Mouse (Mus musculus) forebrain, embryonic 16.5 days (tissue): ENCODE results near the gene Fignl2. TPM values are rescaled to one million over a fixed set of nuclear protein-coding genes. Genes with fewer than 3 reads are reported as not detected.
A peak's percentile ranks its signal among the peaks of the same experiment; 100 is the strongest.

Source experiments
- ATAC-seq: fragments of 200-750 bp; cut with Nextera tagmentation; 2 replicates; pipeline ENCODE4 v1.8.0; 2017; ENCODE audit warnings: mild to moderate bottlenecking, moderate library complexity
- H3K27ac ChIP-seq: fragments of 300-500 bp; sonication (generic); 2 replicates; pipeline ENCODE4 v1.5.1; 2014; ENCODE audit warnings: low read length, control low read depth
- H3K27me3 ChIP-seq: fragments of 300-500 bp; sonication (generic); replicated peaks from 2 replicates; pipeline ENCODE4 v1.6.1; 2014; ENCODE audit warnings: low read length; ENCODE audit not compliant: control insufficient read depth, insufficient read depth
- H3K36me3 ChIP-seq: fragments of 300-500 bp; sonication (generic); 2 replicates; pipeline ENCODE4 v1.6.1; 2014; ENCODE audit not compliant: control insufficient read depth, insufficient read depth
- H3K4me1 ChIP-seq: fragments of 300-500 bp; sonication (generic); replicated peaks from 2 replicates; pipeline ENCODE4 v1.6.1; 2014; ENCODE audit warnings: low read length; ENCODE audit not compliant: control insufficient read depth, insufficient read depth
- H3K4me2 ChIP-seq: fragments of 300-500 bp; sonication (generic); 2 replicates; pipeline ENCODE4 v1.6.1; 2014; ENCODE audit warnings: mild to moderate bottlenecking, low read length, control low read depth
- H3K4me3 ChIP-seq: fragments of 300-500 bp; sonication (generic); replicated peaks from 2 replicates; pipeline ENCODE4 v1.5.1; 2014; ENCODE audit warnings: mild to moderate bottlenecking, low read length, control low read depth
- H3K9ac ChIP-seq: fragments of 300-500 bp; sonication (generic); replicated peaks from 2 replicates; pipeline ENCODE4 v1.6.1; 2014; ENCODE audit warnings: low read depth, low read length, control low read depth
- H3K9me3 ChIP-seq: fragments of 300-500 bp; sonication (generic); 2 replicates; pipeline ENCODE4 v1.6.1; 2016; ENCODE audit warnings: low read length; ENCODE audit not compliant: control insufficient read depth
- WGBS: fragments of 180-500 bp; shearing (Covaris S2); extraction: QIAGEN DNeasy Blood & Tissue Kit; methylation state at CpG from one replicate; pipeline ENCODE4 v1.1.7; 2014; 5-methylcytosine and 5-hydroxymethylcytosine counted together
- polyA plus RNA-seq: library from polyadenylated mRNA; unstranded; fragments of >200 nt; fragmentation: Nextera tagmentation; extraction: Ambion mirVana; gene quantifications from 2 replicates; pipeline ENCODE4 v1.2.1, GENCODE M21; 2015

Fignl2 gene
- polyA plus RNA-seq, 1 experiment from 2014 or later = not detected

GRCm38 (mm10) chr15:101094979-101095378 is 16.6 kb upstream of the Fignl2 start:
- Histone ChIP-seq H3K4me3 (no peak overlapping the region), H3K9me3 (no peaks in the 10 kb centered on the region), H3K36me3 (no peaks in the 10 kb centered on the region), H3K27me3 (no peaks in the 10 kb centered on the region), H3K27ac (no peak overlapping the region), H3K9ac (no peak overlapping the region), H3K4me2 (no peak overlapping the region), H3K4me1 (peaks cover 18% of the 10 kb centered on the region)
- ATAC-seq = no peak
- WGBS = 71% methylated on average over 9 of the region's 9 CpGs

DNA sequence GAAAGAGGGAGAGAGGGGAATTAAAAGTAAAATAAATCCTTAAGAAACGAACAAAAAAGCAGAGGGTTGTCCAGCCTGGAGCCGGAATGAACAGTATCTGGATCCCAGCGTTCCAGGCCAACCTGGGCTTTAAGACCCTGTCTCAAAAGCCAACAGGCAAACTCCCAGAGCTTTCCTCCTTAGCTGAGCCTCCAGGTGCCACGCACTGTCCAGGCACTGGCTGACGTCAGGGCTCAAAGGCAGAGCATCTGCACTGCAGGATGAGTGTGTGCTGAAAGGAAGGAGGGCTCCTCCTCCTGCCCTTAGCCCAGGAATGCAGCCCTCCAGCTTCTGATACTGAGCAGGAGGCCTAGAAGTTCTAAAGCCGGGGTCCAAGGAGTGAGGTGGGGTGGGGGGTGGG is 15.6 kb upstream of the Fignl2 start:
- Histone ChIP-seq H3K4me3 (no peak overlapping the region), H3K27ac (no peak overlapping the region), H3K4me1 (peaks cover 18% of the 10 kb centered on the region), H3K9me3 (no peaks in the 10 kb centered on the region), H3K4me2 (no peak overlapping the region), H3K27me3 (no peaks in the 10 kb centered on the region), H3K36me3 (no peaks in the 10 kb centered on the region), H3K9ac (no peak overlapping the region)
- WGBS = 47% methylated on average over 6 of the region's 6 CpGs
- no peak for ATAC-seq

- Histone ChIP-seq H3K4me1 (peaks cover 14% of the 10 kb centered on the region), H3K27me3 (no peaks in the 10 kb centered on the region), H3K4me2 (peak overlapping the region; percentile 39), H3K27ac (no peak overlapping the region), H3K9me3 (no peaks in the 10 kb centered on the region), H3K36me3 (no peaks in the 10 kb centered on the region), H3K9ac (0 out of 2 replicates have a peak overlapping the region, but pooled peaks have one; percentile 10), H3K4me3 (0 out of 2 replicates have a peak overlapping the region, but pooled peaks have one; percentile 6)
- 11% methylated on average over 25 of the region's 25 CpGs for WGBS
- peak; percentile 95 for ATAC-seq
Observed at GRCm38 (mm10) chr15:101092829-101093648, 14.7 kb upstream of the Fignl2 start.

DNA sequence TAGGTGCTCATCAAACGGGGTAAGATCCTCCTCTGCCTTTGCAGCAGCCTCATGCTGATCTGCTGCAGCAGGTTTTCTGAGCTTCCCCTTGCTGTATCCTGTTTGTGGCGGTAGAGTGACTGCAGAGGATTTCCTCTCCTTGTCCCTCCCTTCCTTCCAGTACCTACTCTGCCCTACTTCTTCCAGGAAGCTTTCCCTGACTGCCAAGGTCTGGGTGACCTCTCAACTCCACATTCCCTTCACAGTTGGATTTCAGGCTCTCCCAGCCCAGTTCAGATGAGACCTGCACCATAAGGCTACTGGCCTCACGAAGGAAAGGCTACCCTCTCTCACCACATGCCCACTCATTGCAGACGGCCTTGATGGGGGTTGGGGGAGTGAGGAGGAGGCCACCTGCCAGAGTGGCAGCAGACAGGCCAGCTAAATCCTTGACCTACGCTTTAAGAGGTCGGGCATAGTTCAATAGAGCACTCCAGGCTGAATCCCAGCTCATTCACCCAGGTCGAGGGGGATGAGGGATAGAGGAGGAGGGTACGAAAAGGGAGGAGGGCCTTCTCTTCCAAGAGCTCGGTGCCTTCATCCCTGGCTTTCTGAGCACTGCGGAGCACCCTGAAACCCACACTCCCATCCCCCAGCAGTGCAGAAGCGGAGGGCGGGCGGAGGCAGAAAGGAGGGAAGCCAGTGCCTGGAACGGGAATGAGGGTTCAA is 13.9 kb upstream of the Fignl2 start:
- no peaks in the 10 kb centered on the region for H3K27me3 ChIP-seq
- no peak overlapping the region for H3K4me2 ChIP-seq
- ATAC-seq = peak; percentile 49
- no peak overlapping the region for H3K4me3 ChIP-seq
- peaks cover 11% of the 10 kb centered on the region for H3K4me1 ChIP-seq
- WGBS = 35% methylated on average over 14 of the region's 14 CpGs
- H3K27ac ChIP-seq = no peak overlapping the region
- no peaks in the 10 kb centered on the region for H3K9me3 ChIP-seq
- H3K36me3 ChIP-seq = no peaks in the 10 kb centered on the region
- H3K9ac ChIP-seq = no peak overlapping the region

GRCm38 (mm10) chr15:101091551-101091950 is 13.2 kb upstream of the Fignl2 start:
- H3K27ac ChIP-seq = no peak overlapping the region
- peaks cover 11% of the 10 kb centered on the region for H3K4me1 ChIP-seq
- no peaks in the 10 kb centered on the region for H3K9me3 ChIP-seq
- WGBS = 95% methylated on average over 8 of the region's 8 CpGs
- H3K27me3 ChIP-seq = no peaks in the 10 kb centered on the region
- H3K4me2 ChIP-seq = no peak overlapping the region
- no peak overlapping the region for H3K4me3 ChIP-seq
- no peak for ATAC-seq
- H3K36me3 ChIP-seq = no peaks in the 10 kb centered on the region
- no peak overlapping the region for H3K9ac ChIP-seq

DNA sequence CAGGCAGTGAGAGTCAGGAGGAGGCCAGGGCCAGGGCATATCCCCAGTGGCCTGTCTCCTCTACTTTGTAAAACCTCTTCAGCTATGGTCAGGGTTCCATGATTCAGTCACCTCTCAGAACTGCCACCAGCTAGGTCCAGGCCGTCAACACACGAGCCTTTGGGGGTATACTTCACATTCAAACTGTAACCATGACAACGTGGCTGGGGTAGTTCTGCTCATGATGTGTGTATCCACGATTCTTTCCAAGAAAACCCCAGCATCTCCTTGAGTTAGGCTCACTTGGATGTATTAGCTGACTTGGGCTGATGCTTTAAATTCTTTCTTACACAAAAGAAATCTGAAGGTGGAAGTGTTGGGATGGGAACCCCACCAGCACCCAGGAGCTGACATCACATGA is 9.9 kb upstream of the Fignl2 start:
- Histone ChIP-seq H3K36me3 (no peaks in the 10 kb centered on the region), H3K9ac (no peak overlapping the region), H3K27me3 (no peaks in the 10 kb centered on the region), H3K9me3 (no peaks in the 10 kb centered on the region), H3K27ac (no peak overlapping the region), H3K4me2 (no peak overlapping the region), H3K4me3 (no peak overlapping the region), H3K4me1 (peaks cover 8% of the 10 kb centered on the region)
- no peak for ATAC-seq
- WGBS = 30% methylated on average over 4 of the region's 4 CpGs

- no peaks in the 10 kb centered on the region for H3K27me3 ChIP-seq
- H3K4me2 ChIP-seq = no peak overlapping the region
- H3K9ac ChIP-seq = no peak overlapping the region
- no peak overlapping the region for H3K27ac ChIP-seq
- H3K36me3 ChIP-seq = no peaks in the 10 kb centered on the region
- H3K4me3 ChIP-seq = no peak overlapping the region
- no peak for ATAC-seq
- H3K4me1 ChIP-seq = no peaks in the 10 kb centered on the region
- no peaks in the 10 kb centered on the region for H3K9me3 ChIP-seq
- WGBS = 71% methylated on average over 3 of the region's 3 CpGs
Observed at GRCm38 (mm10) chr15:101086956-101087355, 8.6 kb upstream of the Fignl2 start.

- H3K4me1 ChIP-seq = no peaks in the 10 kb centered on the region
- ATAC-seq = no peak
- no peak overlapping the region for H3K4me2 ChIP-seq
- H3K27ac ChIP-seq = no peak overlapping the region
- WGBS = 77% methylated on average over 9 of the region's 9 CpGs
- no peak overlapping the region for H3K4me3 ChIP-seq
- no peaks in the 10 kb centered on the region for H3K9me3 ChIP-seq
- no peaks in the 10 kb centered on the region for H3K36me3 ChIP-seq
- H3K9ac ChIP-seq = no peak overlapping the region
- H3K27me3 ChIP-seq = no peaks in the 10 kb centered on the region
Observed at GRCm38 (mm10) chr15:101086451-101086850, 8.1 kb upstream of the Fignl2 start.

DNA sequence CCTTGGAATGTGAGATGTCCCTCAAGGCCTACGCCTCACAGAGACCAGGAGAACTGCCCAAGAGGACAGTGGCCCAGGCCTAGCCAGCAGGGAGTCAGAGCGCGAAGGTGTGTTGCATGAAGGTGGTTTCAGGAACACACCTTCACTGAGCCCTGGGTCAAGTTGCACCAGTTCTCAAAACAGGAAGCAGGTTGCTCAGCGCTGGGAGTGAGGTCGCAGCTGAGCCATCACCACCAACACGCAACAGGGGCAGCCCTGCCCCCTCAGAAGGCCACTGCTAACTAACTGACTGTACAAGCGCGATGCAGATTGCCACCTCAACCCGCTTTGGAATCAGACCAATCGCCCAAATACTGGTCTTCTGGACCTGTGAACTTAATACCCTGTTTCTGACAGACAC is 6.1 kb upstream of the Fignl2 start:
- no peaks in the 10 kb centered on the region for H3K9me3 ChIP-seq
- no peaks in the 10 kb centered on the region for H3K36me3 ChIP-seq
- ATAC-seq = no peak
- H3K4me1 ChIP-seq = no peaks in the 10 kb centered on the region
- H3K27ac ChIP-seq = no peak overlapping the region
- no peaks in the 10 kb centered on the region for H3K27me3 ChIP-seq
- no peak overlapping the region for H3K4me3 ChIP-seq
- H3K4me2 ChIP-seq = no peak overlapping the region
- no peak overlapping the region for H3K9ac ChIP-seq
- 87% methylated on average over 10 of the region's 10 CpGs for WGBS
